Mouse (Mus musculus): ENCODE results near the gene Grasp. TPM values are rescaled to one million over a fixed set of nuclear protein-coding genes. Genes with fewer than 3 reads are reported as not detected.

Grasp gene
- polyA plus RNA-seq, 1 experiment from 2014 or later = 1.1 TPM

DNA sequence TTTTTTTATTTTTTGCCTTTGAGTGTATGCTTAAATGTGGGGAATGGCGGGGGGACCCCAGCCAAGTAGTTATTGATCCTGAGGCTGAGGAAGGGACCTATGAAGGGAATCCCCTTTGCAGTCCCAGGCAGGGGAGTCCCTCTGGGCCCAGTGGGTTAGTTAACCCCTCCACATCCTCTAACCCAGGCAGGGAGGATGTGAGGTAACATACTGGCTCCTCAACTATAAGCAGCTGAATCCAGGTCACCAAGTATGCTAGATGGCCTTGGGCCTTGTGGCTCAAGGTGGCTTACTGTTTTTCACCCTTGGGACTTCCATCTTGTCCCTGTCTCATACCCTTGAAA, 23.1 kb downstream of the Grasp start:
- Histone ChIP-seq H3K27me3 (replicated peaks; ENCODE audit: control insufficient read depth, insufficient read depth, low read length) (no peaks in the 10 kb centered on the region), H3K27ac (ENCODE audit: low read depth, low read length) (no peak overlapping the region; the same call in 1 of the 2 replicates), H3K9me3 (ENCODE audit: control insufficient read depth, low read length) (no peaks in the 10 kb centered on the region), H3K4me3 (ENCODE audit: low read length) (peak overlapping the region; percentile 60; the same call in 1 of the 2 replicates), H3K9ac (ENCODE audit: low read depth, low read length) (peak overlapping the region; percentile 76), H3K4me2 (ENCODE audit: low read length) (peak overlapping the region; percentile 76), H3K4me1 (ENCODE audit: control insufficient read depth, insufficient read depth, low read depth, low read length) (peaks cover 5% of the 10 kb centered on the region), H3K36me3 (ENCODE audit: control insufficient read depth, insufficient read depth, low read length) (no peaks in the 10 kb centered on the region)
- ATAC-seq = no peak
- 80% methylated on average over 1 of the region's 1 CpGs for WGBS

DNA sequence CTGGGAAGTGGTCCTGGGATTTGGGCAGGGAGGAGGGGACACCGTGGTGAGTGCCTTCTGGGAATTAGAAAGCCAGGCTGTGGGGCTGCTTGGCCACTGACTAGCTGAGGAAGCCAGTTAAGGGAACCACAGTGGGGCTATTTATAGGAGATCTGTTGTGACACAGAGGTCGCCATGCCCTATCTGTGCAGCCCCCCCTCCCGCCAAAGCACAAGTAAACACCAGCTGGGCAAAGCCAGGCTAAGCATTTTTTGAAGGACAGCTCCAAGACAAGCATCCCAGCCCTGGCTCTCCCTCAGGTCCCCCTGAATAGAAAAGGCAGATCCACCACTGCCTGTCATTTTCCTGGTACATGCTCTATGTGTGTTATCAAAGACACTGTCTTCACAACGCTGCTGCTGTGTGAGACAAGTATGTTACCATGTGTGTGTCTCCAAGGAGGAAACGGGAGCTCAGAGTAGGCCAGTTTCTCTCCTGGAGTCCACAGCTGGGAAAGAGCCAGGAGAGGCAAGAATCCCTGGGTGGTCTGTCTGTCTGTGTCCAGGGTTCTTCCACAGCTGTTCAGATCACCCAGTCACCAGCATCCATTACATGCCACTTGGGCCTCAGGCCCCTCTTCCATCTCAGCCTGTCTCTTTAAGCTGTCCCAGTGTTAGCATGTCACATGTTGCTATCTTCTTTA, 24.2 kb downstream of the Grasp start:
- H3K4me2 ChIP-seq (ENCODE audit: low read length) = no peak overlapping the region
- H3K36me3 ChIP-seq (ENCODE audit: control insufficient read depth, insufficient read depth, low read length) = no peaks in the 10 kb centered on the region
- no peak overlapping the region for H3K4me3 ChIP-seq (ENCODE audit: low read length)
- H3K27me3 ChIP-seq (replicated peaks; ENCODE audit: control insufficient read depth, insufficient read depth, low read length) = no peaks in the 10 kb centered on the region
- no peak for ATAC-seq
- no peak overlapping the region for H3K9ac ChIP-seq (ENCODE audit: low read depth, low read length)
- H3K4me1 ChIP-seq (ENCODE audit: control insufficient read depth, insufficient read depth, low read depth, low read length) = peaks cover 5% of the 10 kb centered on the region
- no peaks in the 10 kb centered on the region for H3K9me3 ChIP-seq (ENCODE audit: control insufficient read depth, low read length)
- H3K27ac ChIP-seq (ENCODE audit: low read depth, low read length) = no peak overlapping the region
- 64% methylated on average over 5 of the region's 5 CpGs for WGBS

DNA sequence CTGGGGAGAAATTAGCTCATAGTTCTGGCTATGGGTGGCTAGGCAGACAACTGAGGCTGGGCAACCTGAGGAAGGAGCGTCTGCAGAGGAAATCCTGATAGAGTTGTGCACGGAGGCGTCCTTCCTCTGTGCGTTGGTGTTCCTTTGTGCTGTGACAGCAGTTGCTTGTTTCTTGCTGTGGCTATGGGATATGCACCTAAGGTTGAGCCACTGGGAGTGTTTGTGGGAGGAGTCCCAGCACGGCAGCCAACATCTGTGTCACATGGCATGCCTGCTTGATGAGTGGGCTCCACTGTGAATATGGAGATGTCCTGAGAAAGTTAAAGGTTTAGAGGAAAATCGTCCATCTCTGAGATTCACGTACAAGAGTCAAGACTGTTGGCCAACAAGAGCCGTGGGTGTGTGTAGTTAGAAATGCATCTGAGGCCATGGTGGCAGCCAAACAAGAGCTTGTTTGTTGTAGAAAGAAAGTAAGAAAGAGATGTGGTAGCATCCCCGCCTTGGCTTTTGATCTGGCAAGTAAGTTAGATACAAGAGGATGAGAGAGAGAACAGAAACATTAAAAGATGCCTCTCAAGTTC, 26.3 kb downstream of the Grasp start:
- no peak for ATAC-seq
- Histone ChIP-seq H3K4me3 (ENCODE audit: low read length) (no peak overlapping the region), H3K9me3 (ENCODE audit: control insufficient read depth, low read length) (no peaks in the 10 kb centered on the region), H3K27me3 (replicated peaks; ENCODE audit: control insufficient read depth, insufficient read depth, low read length) (no peaks in the 10 kb centered on the region), H3K4me2 (ENCODE audit: low read length) (no peak overlapping the region), H3K27ac (ENCODE audit: low read depth, low read length) (no peak overlapping the region), H3K9ac (ENCODE audit: low read depth, low read length) (no peak overlapping the region), H3K4me1 (ENCODE audit: control insufficient read depth, insufficient read depth, low read depth, low read length) (peaks cover 11% of the 10 kb centered on the region), H3K36me3 (ENCODE audit: control insufficient read depth, insufficient read depth, low read length) (no peaks in the 10 kb centered on the region)
- 75% methylated on average over 9 of the region's 9 CpGs for WGBS

DNA sequence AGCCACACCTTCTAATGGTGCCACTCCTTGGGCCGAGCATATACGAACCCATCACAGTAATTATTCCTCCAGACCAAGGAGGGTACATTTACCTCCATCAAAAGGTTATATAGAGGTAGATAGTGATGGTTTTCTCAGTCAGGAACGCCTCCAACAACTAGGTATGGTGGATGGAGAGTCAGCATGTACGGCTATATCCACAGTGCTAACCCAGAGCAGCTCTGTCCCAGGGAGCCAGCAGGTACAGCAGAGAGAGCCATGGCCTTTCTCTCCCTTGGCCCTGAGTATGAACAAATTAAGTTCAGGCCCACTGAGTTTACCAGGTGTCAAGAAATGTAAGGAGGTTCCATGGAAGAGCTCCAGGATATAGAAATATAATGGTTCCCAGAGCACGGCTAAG, 27.9 kb downstream of the Grasp start:
- Histone ChIP-seq H3K4me1 (ENCODE audit: control insufficient read depth, insufficient read depth, low read depth, low read length) (peaks cover 9% of the 10 kb centered on the region), H3K9ac (ENCODE audit: low read depth, low read length) (no peak overlapping the region), H3K36me3 (ENCODE audit: control insufficient read depth, insufficient read depth, low read length) (no peaks in the 10 kb centered on the region), H3K4me3 (ENCODE audit: low read length) (no peak overlapping the region), H3K27ac (ENCODE audit: low read depth, low read length) (no peak overlapping the region), H3K4me2 (ENCODE audit: low read length) (no peak overlapping the region), H3K9me3 (ENCODE audit: control insufficient read depth, low read length) (no peaks in the 10 kb centered on the region), H3K27me3 (replicated peaks; ENCODE audit: control insufficient read depth, insufficient read depth, low read length) (no peaks in the 10 kb centered on the region)
- ATAC-seq = no peak
- WGBS = 93% methylated on average over 5 of the region's 5 CpGs

DNA sequence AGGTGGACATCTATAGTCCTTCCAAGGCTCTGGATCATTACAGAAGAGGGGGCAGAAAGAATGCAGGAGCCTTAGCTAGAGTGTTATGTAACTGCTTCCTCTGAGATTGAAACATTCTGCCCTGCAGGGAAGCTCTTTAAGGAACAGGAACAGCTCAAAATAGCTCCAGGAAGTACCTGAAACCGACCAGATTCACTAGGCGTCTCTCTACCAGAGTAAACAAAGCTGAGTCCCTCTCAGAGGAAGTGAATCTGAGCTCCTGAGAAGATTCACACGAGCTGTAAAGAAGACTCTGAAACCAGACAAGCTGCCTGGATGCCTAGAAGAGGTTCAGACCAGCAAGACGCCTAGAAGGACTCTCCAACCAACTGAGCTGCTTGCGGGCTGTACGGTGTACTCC, 28.6 kb downstream of the Grasp start:
- H3K9me3 ChIP-seq (ENCODE audit: control insufficient read depth, low read length) = no peaks in the 10 kb centered on the region
- peaks cover 6% of the 10 kb centered on the region; the same call in 1 of the 2 replicates for H3K4me1 ChIP-seq (ENCODE audit: control insufficient read depth, insufficient read depth, low read depth, low read length)
- no peaks in the 10 kb centered on the region for H3K36me3 ChIP-seq (ENCODE audit: control insufficient read depth, insufficient read depth, low read length)
- ATAC-seq = no peak
- no peak overlapping the region for H3K4me3 ChIP-seq (ENCODE audit: low read length)
- WGBS = 80% methylated on average over 6 of the region's 6 CpGs
- no peaks in the 10 kb centered on the region for H3K27me3 ChIP-seq (replicated peaks; ENCODE audit: control insufficient read depth, insufficient read depth, low read length)
- H3K4me2 ChIP-seq (ENCODE audit: low read length) = no peak overlapping the region
- no peak overlapping the region for H3K27ac ChIP-seq (ENCODE audit: low read depth, low read length)
- H3K9ac ChIP-seq (ENCODE audit: low read depth, low read length) = no peak overlapping the region

DNA sequence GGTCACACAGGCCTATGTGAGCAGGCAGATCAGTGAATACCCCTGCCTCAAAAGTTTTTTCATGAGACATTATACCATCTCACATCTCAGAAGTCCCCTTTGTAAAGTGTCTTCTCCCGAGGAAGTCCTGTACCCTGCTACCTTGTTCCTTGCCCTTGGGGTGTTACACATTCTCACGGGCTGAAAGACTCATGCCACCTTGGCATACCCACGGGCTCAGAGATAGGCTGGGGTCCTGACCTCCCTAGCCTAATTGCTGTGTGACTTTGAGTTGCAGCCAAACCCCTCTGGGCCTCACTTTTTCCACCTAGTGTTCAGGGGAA, 29.5 kb downstream of the Grasp start:
- ATAC-seq = 0 out of 2 replicates have a peak, but pooled peaks have one; percentile 25
- H3K36me3 ChIP-seq (ENCODE audit: control insufficient read depth, insufficient read depth, low read length) = no peaks in the 10 kb centered on the region
- no peak overlapping the region; the same call in 1 of the 2 replicates for H3K27ac ChIP-seq (ENCODE audit: low read depth, low read length)
- peaks cover 6% of the 10 kb centered on the region; the same call in 1 of the 2 replicates for H3K4me1 ChIP-seq (ENCODE audit: control insufficient read depth, insufficient read depth, low read depth, low read length)
- H3K9me3 ChIP-seq (ENCODE audit: control insufficient read depth, low read length) = no peaks in the 10 kb centered on the region
- peak overlapping the region; percentile 76 for H3K4me2 ChIP-seq (ENCODE audit: low read length)
- 38% methylated on average over 3 of the region's 3 CpGs for WGBS
- peak overlapping the region; percentile 58 for H3K4me3 ChIP-seq (ENCODE audit: low read length)
- H3K9ac ChIP-seq (ENCODE audit: low read depth, low read length) = peak overlapping the region; percentile 77
- H3K27me3 ChIP-seq (replicated peaks; ENCODE audit: control insufficient read depth, insufficient read depth, low read length) = no peaks in the 10 kb centered on the region

DNA sequence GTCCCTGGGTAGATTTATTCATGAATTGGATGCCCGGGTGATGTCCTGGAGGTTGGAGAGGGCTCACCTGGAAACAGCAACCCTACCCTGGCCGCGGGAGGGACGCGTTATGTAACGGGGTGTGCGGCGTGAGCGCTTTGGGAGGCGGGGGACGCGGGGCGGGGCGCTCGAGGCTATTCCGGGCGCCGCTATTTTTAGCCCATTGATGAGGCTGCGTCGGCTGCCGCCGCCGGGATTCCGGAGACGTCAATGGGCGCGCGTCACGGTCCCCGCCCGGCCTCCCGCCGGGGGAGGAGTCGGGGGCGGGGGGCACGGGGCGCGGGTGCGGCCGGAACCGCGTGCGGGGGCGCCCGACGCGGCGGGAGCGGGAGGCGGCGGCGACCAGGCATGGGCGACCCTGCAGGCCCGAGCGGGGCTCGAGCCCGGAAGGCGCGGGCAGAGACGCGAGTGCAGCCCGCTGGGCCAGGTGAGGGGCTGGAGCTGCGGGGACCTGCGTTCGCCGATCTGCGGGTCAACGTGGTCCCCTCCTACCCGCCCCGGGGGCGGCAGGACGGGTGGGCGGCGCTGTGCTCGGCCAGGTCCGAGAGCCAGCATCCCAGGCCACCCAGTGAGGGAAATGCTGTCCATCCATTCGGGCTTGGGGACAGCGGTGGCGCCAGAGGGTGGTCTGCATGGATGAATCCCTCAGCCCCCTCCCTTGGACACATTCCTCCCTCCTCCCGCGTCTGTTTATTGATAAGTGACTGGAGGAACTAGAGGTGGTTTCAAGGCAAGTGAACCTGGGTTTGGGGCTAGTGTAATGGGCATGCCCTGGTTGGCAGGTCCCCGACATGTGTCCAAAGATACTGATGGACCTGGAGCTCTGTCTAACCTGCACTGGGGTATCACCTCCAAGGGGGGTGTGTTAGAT, 30.2 kb downstream of the Grasp start, which contains the start of gene Nr4a1:
Gene Nr4a1 (plus strand): TSS at position 384 of the 910 bp plus-strand sequence.
- H3K27me3 ChIP-seq (replicated peaks; ENCODE audit: control insufficient read depth, insufficient read depth, low read length) = no peaks in the 10 kb centered on the region

DNA sequence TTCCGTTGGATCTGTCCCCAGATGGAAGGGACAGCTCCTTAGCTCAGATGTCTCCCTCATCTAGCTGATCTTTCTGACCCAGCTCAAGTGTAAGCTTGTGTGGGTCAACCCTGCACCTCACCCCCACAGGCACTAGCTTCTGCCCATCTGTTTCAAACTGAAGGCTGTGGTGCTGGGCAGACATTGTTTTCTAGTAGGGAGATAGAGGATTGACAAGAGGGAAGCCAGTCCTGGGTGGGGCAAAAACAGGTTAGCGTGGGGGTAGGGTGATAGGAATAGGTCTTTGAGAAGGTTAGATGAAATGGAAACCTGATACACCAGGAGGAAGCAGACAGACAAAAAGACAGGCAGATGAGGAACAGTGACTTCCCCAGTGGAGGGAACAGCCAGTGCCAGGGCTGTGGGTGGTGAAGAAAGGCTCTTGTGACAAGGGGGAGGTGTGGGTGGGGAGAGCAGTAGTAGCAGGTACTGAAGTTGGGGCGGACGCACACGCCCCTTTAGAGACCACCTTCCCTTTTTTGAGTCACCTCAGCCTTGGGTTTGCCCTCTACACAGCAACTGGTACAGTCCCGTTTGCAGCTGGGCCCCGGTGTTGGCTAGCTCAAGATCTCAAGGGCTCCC, 32.0 kb downstream of the Grasp start:
- Histone ChIP-seq H3K9me3 (ENCODE audit: control insufficient read depth, low read length) (no peaks in the 10 kb centered on the region), H3K36me3 (ENCODE audit: control insufficient read depth, insufficient read depth, low read length) (no peaks in the 10 kb centered on the region), H3K27ac (ENCODE audit: low read depth, low read length) (no peak overlapping the region), H3K9ac (ENCODE audit: low read depth, low read length) (no peak overlapping the region), H3K4me2 (ENCODE audit: low read length) (no peak overlapping the region), H3K4me1 (ENCODE audit: control insufficient read depth, insufficient read depth, low read depth, low read length) (peaks cover 6% of the 10 kb centered on the region), H3K4me3 (ENCODE audit: low read length) (no peak overlapping the region), H3K27me3 (replicated peaks; ENCODE audit: control insufficient read depth, insufficient read depth, low read length) (no peaks in the 10 kb centered on the region)
- WGBS = 87% methylated on average over 7 of the region's 7 CpGs
- ATAC-seq = no peak

More for the DNA sequence above, 30.2 kb downstream of the Grasp start, which contains the start of gene Nr4a1:
- Histone ChIP-seq H3K4me2 (ENCODE audit: low read length) (peak within 1 kb of the TSS; percentile 76), H3K9ac (ENCODE audit: low read depth, low read length) (peak within 1 kb of the TSS; percentile 77), H3K9me3 (ENCODE audit: control insufficient read depth, low read length) (no peaks in the 10 kb centered on the region), H3K4me3 (ENCODE audit: low read length) (peak within 1 kb of the TSS; percentile 58), H3K27ac (ENCODE audit: low read depth, low read length) (peak within 1 kb of the TSS; percentile 33), H3K4me1 (ENCODE audit: control insufficient read depth, insufficient read depth, low read depth, low read length) (peaks cover 6% of the 10 kb centered on the region; the same call in 1 of the 2 replicates), H3K36me3 (ENCODE audit: control insufficient read depth, insufficient read depth, low read length) (no peaks in the 10 kb centered on the region)
- ATAC-seq = peak; percentile 56
- 1% methylated on average over 61 of the region's 82 CpGs for WGBS

Data from hindbrain, embryonic 16.5 days (tissue).